Mouse (Mus musculus): ENCODE measurements around the gene Tas2r134.

Tas2r134 gene

GRCm38 (mm10) chr2:51627211-51627610 lies at the start of gene Tas2r134:
TSS of gene Tas2r134 (plus strand) at chr2:51627511.
- no peak for DNase-seq (ENCODE audit: low spot score)

- DNase-seq (ENCODE audit: low spot score) = no peak
Observed at GRCm38 (mm10) chr2:51579767-51580166, 47.5 kb upstream of the Tas2r134 start.

- no peak for DNase-seq (ENCODE audit: low spot score)
Observed at GRCm38 (mm10) chr2:51584050-51585046, 43.0 kb upstream of the Tas2r134 start.

- DNase-seq (ENCODE audit: low spot score) = no peak
Observed at GRCm38 (mm10) chr2:51588336-51588735, 39.0 kb upstream of the Tas2r134 start.

- no peak for DNase-seq (ENCODE audit: low spot score)
Observed at GRCm38 (mm10) chr2:51588895-51589294, 38.4 kb upstream of the Tas2r134 start.

- DNase-seq (ENCODE audit: low spot score) = no peak
Observed at GRCm38 (mm10) chr2:51589627-51590026, 37.7 kb upstream of the Tas2r134 start.

GRCm38 (mm10) chr2:51590308-51590707 lies 37.0 kb upstream of the Tas2r134 start:
- no peak for DNase-seq (ENCODE audit: low spot score)

GRCm38 (mm10) chr2:51592157-51592556 lies 35.2 kb upstream of the Tas2r134 start:
- DNase-seq (ENCODE audit: low spot score) = no peak

GRCm38 (mm10) chr2:51599473-51600201 lies 27.7 kb upstream of the Tas2r134 start:
- DNase-seq (ENCODE audit: low spot score) = no peak

GRCm38 (mm10) chr2:51600202-51600487 lies 27.2 kb upstream of the Tas2r134 start:
- DNase-seq (ENCODE audit: low spot score) = no peak

- DNase-seq (ENCODE audit: low spot score) = no peak
Observed at GRCm38 (mm10) chr2:51600873-51601272, 26.4 kb upstream of the Tas2r134 start.

GRCm38 (mm10) chr2:51610305-51610704 lies 17.0 kb upstream of the Tas2r134 start:
- DNase-seq (ENCODE audit: low spot score) = no peak

- no peak for DNase-seq (ENCODE audit: low spot score)
Observed at GRCm38 (mm10) chr2:51610897-51611296, 16.4 kb upstream of the Tas2r134 start.

GRCm38 (mm10) chr2:51613716-51614115 lies 13.6 kb upstream of the Tas2r134 start:
- no peak for DNase-seq (ENCODE audit: low spot score)

- no peak for DNase-seq (ENCODE audit: low spot score)
Observed at GRCm38 (mm10) chr2:51621931-51622330, 5.4 kb upstream of the Tas2r134 start.

GRCm38 (mm10) chr2:51626007-51626406 lies 1.3 kb upstream of the Tas2r134 start:
- DNase-seq (ENCODE audit: low spot score) = no peak

GRCm38 (mm10) chr2:51631428-51631827 lies 4.1 kb downstream of the Tas2r134 start:
- DNase-seq (ENCODE audit: low spot score) = no peak

GRCm38 (mm10) chr2:51637681-51638080 lies 10.4 kb downstream of the Tas2r134 start:
- DNase-seq (ENCODE audit: low spot score) = no peak

- DNase-seq (ENCODE audit: low spot score) = no peak
Observed at GRCm38 (mm10) chr2:51641635-51642034, 14.3 kb downstream of the Tas2r134 start.

- DNase-seq (ENCODE audit: low spot score) = no peak
Observed at GRCm38 (mm10) chr2:51643244-51644139, 16.2 kb downstream of the Tas2r134 start.

GRCm38 (mm10) chr2:51647972-51648371 lies 20.7 kb downstream of the Tas2r134 start:
- no peak for DNase-seq (ENCODE audit: low spot score)

GRCm38 (mm10) chr2:51649887-51650286 lies 22.6 kb downstream of the Tas2r134 start:
- DNase-seq (ENCODE audit: low spot score) = no peak

Data from urinary bladder, postnatal 14 days (tissue).